Mouse (Mus musculus): ENCODE data around the gene Med9. TPM values are rescaled to one million over a fixed set of nuclear protein-coding genes. Genes with fewer than 3 reads are reported as not detected.

Gene Med9
- polyA plus RNA-seq (2015; fragmentation: Nextera tagmentation; extraction: Ambion mirVana) = 27.7 and 27.8 TPM in 2 replicates

DNA sequence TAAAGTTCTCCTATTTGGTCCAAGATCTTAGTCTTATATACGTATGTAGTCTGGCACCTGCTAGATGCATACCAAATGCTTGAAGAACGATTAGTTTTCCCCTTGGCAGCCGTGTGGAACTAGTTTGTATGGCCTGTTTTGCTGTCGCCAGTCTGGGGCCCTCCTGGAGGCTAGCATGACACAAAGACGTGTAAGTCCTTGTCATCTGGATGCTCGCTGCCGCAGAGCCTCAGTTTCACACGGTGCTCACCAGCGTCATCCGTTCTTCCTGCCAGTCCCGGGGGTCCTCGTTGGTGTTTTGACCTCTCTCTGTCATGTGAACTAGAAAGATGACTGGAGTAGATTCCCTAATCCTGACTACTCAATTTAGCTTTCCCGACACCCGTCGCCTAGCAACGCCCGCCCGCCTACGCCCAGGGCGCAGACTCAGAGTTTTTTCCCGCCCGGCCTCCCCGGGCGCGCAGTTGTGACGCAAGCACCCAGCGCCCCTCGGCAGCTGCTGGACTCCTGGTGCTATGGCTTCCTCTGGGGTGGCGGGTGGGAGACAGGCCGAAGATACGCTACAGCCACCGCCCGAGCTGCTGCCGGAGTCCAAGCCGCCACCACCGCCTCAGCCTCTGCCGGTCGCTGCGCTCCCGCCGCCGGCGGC is at the start of gene Med9:
Med9 (plus strand) TSS at position 455 of the 649 bp plus-strand sequence.
- H3K36me3 ChIP-seq (ENCODE audit: control insufficient read depth, insufficient read depth, low read length) = no peaks in the 10 kb centered on the region
- under 1% methylated on average over 43 of the region's 43 CpGs for WGBS
- ATAC-seq (ENCODE audit: low FRiP score, low TSS enrichment) = peak; percentile 97

DNA sequence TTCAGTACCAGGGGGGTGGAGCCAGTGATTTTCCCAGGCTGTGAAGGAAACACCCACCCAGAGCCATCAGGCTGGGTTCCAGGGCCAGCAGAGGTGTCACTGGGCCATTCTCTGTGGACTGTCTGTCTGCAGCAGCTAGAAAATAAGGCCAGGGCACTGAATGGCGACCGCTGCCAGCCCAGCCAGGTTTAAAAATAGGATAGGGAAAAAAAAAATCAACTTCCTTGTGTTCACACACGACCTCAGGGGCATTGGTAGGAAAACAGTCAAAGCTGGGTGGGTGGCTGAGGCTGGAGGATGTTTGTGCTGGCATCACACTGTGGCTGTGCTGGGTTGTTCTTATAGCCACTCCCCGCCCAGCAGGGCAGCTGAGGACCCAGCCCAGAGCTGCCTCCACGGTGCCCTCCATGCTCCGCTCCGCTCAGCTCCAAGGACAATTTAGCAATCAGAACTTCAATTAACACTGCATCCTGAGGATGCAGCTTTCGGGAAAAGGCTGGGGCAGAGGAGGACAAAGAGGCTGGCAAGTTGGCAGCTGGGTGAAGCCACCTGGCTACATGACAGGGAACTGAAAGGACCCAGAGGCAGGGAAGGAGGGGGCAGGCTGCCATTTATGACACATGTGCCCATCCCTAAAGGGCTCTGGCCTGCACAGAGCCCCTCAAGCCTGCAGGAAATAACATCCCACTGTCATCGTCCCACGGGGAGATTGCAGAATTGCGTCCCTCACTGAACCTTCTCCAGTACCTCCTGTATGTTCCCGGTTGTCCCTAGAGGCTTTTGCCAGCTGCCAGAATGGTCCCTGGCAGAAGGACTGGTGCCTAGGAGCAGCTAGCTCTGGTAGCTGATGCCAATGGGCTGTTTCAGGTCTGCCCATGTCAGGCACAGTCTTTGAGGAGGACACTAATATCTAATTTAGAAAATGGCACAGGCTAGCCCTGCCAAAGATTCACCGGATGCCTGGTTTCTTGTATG is 48.0 kb upstream of the Med9 start:
- Histone ChIP-seq H3K27ac (replicated peaks) (no peak overlapping the region), H3K36me3 (ENCODE audit: control insufficient read depth, insufficient read depth, low read length) (no peaks in the 10 kb centered on the region), H3K4me3 (ENCODE audit: low read depth, low read length) (no peak overlapping the region), H3K9me3 (ENCODE audit: control insufficient read depth, low read length) (no peaks in the 10 kb centered on the region), H3K4me1 (replicated peaks; ENCODE audit: control insufficient read depth, insufficient read depth) (0 out of 2 replicates have a peak, but pooled peaks cover 3% of the 10 kb centered on the region), H3K27me3 (ENCODE audit: control insufficient read depth, insufficient read depth, low read length) (no peaks in the 10 kb centered on the region), H3K9ac (ENCODE audit: low read length) (no peak overlapping the region), H3K4me2 (replicated peaks; ENCODE audit: low read depth) (no peak overlapping the region)
- DNase-seq (ENCODE audit: low spot score) (peak; percentile 39), ATAC-seq (ENCODE audit: low FRiP score, low TSS enrichment) (no peak)
- TF ChIP-seq EP300 (optimal IDR thresholded peaks at IDR 0.05) (no peak), CTCF (IDR thresholded peaks at IDR 0.05; ENCODE audit: low read depth) (no peak)
- 66% methylated on average over 13 of the region's 13 CpGs for WGBS

More for the DNA sequence above, at the start of gene Med9:
- DNase-seq (ENCODE audit: low spot score) = peak; percentile 96
- TF ChIP-seq EP300 (optimal IDR thresholded peaks at IDR 0.05) = peak; percentile 37
- no peak for TF ChIP-seq CTCF (IDR thresholded peaks at IDR 0.05; ENCODE audit: low read depth)
- Histone ChIP-seq H3K27me3 (ENCODE audit: control insufficient read depth, insufficient read depth, low read length) (no peaks in the 10 kb centered on the region), H3K4me2 (replicated peaks; ENCODE audit: low read depth) (peak within 1 kb of the TSS; percentile 85), H3K9me3 (ENCODE audit: control insufficient read depth, low read length) (no peaks in the 10 kb centered on the region), H3K27ac (replicated peaks) (peak within 1 kb of the TSS; percentile 79), H3K9ac (ENCODE audit: low read length) (peak within 1 kb of the TSS; percentile 99), H3K4me1 (replicated peaks; ENCODE audit: control insufficient read depth, insufficient read depth) (0 out of 2 replicates have a peak, but pooled peaks cover 2% of the 10 kb centered on the region), H3K4me3 (ENCODE audit: low read depth, low read length) (peak within 1 kb of the TSS; percentile 96)

DNA sequence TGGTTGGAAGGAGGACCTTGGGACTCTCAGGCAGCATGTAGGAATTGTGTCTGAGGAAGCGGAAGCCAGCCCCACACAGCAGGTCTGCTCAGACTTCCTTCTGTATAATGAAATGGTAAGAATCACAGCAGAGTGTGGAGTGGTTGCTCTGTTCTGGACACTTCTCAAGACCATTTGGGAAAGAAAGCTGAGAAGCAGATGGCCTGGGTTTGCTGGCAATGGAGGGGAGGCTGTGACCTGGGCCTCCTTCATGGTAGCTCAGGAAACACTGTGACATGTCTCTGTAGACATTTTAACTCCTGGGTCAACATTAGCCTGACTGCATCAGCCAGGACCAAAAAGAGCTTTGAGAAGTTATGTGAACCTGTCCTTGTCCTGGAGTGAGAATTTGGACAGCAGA is 47.0 kb upstream of the Med9 start:
- no peak for ATAC-seq (ENCODE audit: low FRiP score, low TSS enrichment)
- H3K27ac ChIP-seq (replicated peaks) = 0 out of 2 replicates have a peak overlapping the region, but pooled peaks have one; percentile 3
- 84% methylated on average over 1 of the region's 1 CpGs for WGBS

DNA sequence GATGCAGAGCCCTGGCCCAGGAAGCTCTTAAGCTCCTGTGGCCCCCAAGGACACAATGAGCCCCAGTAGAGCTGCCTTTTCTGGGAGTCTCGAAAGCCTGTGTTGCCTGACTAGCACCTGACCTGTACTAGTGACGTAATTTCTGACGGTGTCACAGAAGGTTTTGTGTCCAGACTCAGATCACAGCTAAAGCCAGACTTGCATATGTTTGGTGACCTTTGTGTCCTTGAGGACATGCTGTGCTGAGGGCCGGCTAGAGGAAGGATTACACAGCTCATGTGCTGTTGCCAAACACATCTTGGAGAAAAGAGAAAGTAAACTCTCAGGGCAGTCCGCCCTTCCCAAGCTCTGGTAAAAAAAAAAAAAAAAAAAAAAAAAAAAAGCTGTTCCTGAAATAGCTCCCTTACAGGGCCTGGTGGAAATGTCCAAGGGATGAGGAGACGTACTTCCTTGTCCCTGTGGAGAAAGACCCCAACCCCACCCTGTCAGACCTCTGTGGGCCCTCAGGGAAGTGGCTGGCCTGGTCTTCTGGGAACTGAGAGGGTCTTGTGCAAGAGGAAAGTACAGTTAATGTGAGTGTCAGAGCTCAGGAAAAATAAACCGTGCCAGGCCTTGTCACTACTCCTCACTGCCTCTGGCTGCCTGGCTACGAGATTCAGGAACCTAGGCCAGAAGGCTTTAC is 45.8 kb upstream of the Med9 start:
- H3K4me1 ChIP-seq (replicated peaks; ENCODE audit: control insufficient read depth, insufficient read depth) = 0 out of 2 replicates have a peak, but pooled peaks cover 3% of the 10 kb centered on the region
- 25% methylated on average over 8 of the region's 8 CpGs for WGBS
- TF ChIP-seq CTCF (IDR thresholded peaks at IDR 0.05; ENCODE audit: low read depth) (no peak), EP300 (optimal IDR thresholded peaks at IDR 0.05) (no peak)
- DNase-seq (ENCODE audit: low spot score) (peak; percentile 38), ATAC-seq (ENCODE audit: low FRiP score, low TSS enrichment) (peak; percentile 68)
- no peaks in the 10 kb centered on the region for H3K36me3 ChIP-seq (ENCODE audit: control insufficient read depth, insufficient read depth, low read length)
- no peak overlapping the region for H3K4me3 ChIP-seq (ENCODE audit: low read depth, low read length)
- 0 out of 2 replicates have a peak overlapping the region, but pooled peaks have one; percentile 11 for H3K4me2 ChIP-seq (replicated peaks; ENCODE audit: low read depth)
- H3K9ac ChIP-seq (ENCODE audit: low read length) = peak overlapping the region; percentile 5; the same call in 1 of the 2 replicates
- H3K27me3 ChIP-seq (ENCODE audit: control insufficient read depth, insufficient read depth, low read length) = no peaks in the 10 kb centered on the region
- peak overlapping the region; percentile 88 for H3K27ac ChIP-seq (replicated peaks)
- no peaks in the 10 kb centered on the region for H3K9me3 ChIP-seq (ENCODE audit: control insufficient read depth, low read length)

More for the DNA sequence above, 47.0 kb upstream of the Med9 start:
- no peaks in the 10 kb centered on the region for H3K36me3 ChIP-seq (ENCODE audit: control insufficient read depth, insufficient read depth, low read length)
- no peak overlapping the region for H3K4me2 ChIP-seq (replicated peaks; ENCODE audit: low read depth)
- 0 out of 2 replicates have a peak, but pooled peaks cover 3% of the 10 kb centered on the region for H3K4me1 ChIP-seq (replicated peaks; ENCODE audit: control insufficient read depth, insufficient read depth)
- no peak for TF ChIP-seq EP300 (optimal IDR thresholded peaks at IDR 0.05)
- TF ChIP-seq CTCF (IDR thresholded peaks at IDR 0.05; ENCODE audit: low read depth) = no peak
- no peak for DNase-seq (ENCODE audit: low spot score)
- no peaks in the 10 kb centered on the region for H3K27me3 ChIP-seq (ENCODE audit: control insufficient read depth, insufficient read depth, low read length)
- no peak overlapping the region for H3K4me3 ChIP-seq (ENCODE audit: low read depth, low read length)
- no peaks in the 10 kb centered on the region for H3K9me3 ChIP-seq (ENCODE audit: control insufficient read depth, low read length)
- no peak overlapping the region for H3K9ac ChIP-seq (ENCODE audit: low read length)

DNA sequence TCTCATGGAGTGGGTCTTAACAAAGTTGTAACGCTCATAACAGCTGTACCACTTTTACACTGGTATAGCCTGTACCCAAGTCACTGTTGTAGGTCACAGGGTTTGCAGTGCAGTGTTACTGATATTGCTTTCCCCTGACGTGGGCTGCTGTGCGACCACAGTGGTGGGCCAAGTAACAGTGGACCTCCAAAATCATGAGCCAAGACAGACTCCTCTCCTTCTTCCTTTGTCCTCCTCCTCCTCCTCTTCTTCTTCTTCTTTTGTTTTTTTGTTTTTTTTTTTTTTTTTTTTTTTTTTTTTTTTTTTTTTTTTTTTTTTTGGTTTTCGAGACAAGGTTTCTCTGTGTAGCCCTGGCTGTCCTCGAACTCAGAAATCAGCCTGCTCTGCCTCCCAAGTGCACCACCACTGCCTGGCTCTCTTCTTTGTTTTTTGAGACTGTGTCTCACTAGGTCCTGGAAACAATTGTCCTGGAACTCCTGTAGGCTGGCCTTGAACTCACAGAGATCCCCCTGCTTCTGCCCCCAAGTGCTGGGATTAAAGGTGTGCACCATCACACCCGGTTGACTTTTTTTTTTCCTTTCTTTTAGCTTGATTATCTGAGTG is 41.4 kb upstream of the Med9 start:
- no peak for DNase-seq (ENCODE audit: low spot score)
- Histone ChIP-seq H3K4me1 (replicated peaks; ENCODE audit: control insufficient read depth, insufficient read depth) (0 out of 2 replicates have a peak, but pooled peaks cover 3% of the 10 kb centered on the region), H3K27ac (replicated peaks) (no peak overlapping the region), H3K36me3 (ENCODE audit: control insufficient read depth, insufficient read depth, low read length) (no peaks in the 10 kb centered on the region), H3K9me3 (ENCODE audit: control insufficient read depth, low read length) (no peaks in the 10 kb centered on the region), H3K27me3 (ENCODE audit: control insufficient read depth, insufficient read depth, low read length) (no peaks in the 10 kb centered on the region), H3K4me2 (replicated peaks; ENCODE audit: low read depth) (no peak overlapping the region), H3K4me3 (ENCODE audit: low read depth, low read length) (no peak overlapping the region), H3K9ac (ENCODE audit: low read length) (no peak overlapping the region)
- 84% methylated on average over 6 of the region's 6 CpGs for WGBS
- TF ChIP-seq CTCF (IDR thresholded peaks at IDR 0.05; ENCODE audit: low read depth) (no peak), EP300 (optimal IDR thresholded peaks at IDR 0.05) (no peak)
- no peak for ATAC-seq (ENCODE audit: low FRiP score, low TSS enrichment)
